Mouse (Mus musculus): ENCODE results near the gene Dtx3l.

DNA sequence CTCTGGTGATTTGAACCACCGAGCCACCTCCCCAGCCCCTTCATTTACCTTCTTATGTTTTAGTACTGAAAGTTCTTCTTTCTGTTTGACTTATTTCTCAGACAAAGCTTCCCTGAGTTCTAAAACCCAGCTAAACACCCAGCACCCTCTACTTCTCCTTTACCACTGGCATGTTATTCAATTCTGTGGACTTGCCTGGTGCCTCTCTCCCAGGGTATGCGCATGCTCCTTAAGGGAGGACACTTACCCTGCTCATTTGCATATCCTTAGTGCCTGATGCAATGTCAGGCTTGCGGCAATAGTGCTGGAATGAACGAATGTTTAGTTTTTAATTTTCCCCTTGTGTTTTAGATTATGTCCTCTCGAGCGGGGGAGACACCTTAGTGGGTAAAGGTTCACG is 50.8 kb downstream of the Dtx3l start:
- TF ChIP-seq CTCF (IDR thresholded peaks at IDR 0.05; ENCODE audit: extremely low read depth, insufficient read depth, low read length) = no peak
- TF ChIP-seq POLR2A (IDR thresholded peaks at IDR 0.05; ENCODE audit: extremely low read depth, insufficient read depth, low read length) = no peak

All from cortical plate, adult 2 months (tissue).